Mouse (Mus musculus): Measurements from ENCODE around the gene Rab35.

The Rab35 gene

DNA sequence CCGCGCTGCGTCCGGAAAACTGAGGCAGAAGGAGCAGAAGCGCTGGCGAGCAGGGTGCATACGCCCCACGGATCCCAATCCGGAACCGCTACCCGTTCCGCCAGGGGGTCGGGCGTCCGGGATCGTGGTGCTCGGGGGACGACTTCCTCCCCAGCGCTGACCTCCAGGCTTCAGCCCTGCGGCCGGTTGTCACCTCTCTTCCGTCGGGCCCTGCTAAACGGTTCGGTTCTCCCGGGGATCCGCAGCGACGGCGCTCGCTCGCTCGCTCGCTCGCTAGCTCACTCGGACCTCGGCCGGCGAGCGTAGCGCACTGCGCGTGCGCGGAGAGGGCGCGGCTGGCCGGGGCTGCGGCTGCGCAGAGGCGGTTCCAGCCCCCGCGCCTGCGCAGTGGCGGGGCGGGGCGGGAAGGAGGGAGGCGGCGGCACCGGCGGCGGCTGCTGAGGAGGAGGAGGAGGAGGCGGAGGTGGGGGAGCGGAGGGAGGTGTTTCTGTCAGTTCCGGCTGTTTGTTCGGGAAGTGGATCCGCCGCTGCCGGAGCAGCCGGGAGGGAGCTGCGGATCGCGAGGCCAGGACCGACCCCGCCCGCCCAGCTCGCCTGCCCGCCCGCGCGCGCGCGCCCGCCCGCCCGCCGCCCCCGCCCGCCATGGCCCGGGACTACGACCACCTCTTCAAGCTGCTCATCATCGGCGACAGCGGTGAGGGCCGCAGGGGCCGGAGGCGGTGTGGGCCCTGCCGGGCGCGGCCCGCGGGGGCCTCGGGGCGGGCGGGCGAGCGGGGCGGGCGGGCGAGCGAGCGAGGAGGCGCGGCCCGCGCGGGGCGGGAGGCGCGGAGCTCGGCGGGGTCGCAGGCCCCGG, at the start of gene Rab35:
Rab35 (plus strand) TSS at position 404 of the 853 bp plus-strand sequence.
- DNase-seq (ENCODE audit: extremely low read depth, low read depth, low spot score): no peak

DNA sequence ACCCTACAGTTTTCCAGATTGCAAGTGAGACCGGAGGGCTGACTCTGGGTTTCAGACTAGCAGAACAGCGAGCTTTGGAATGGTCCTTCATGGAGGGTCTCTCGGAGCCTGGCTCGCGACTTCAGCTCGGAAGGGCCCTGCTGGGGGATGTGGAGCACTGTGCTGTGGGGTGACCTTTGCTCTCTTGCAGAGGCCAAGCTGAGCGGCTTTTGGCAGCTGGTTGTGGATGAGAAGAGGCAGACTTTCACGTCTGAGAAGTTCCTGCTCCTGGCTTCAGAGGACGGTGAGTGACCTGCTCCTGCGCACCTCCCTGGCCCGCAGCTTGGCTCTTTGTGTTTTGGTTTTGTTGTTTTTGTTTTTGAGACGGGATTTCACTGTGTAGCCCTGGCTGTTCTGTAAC, 46.1 kb upstream of the Rab35 start:
- DNase-seq (ENCODE audit: extremely low read depth, low read depth, low spot score): no peak

DNA sequence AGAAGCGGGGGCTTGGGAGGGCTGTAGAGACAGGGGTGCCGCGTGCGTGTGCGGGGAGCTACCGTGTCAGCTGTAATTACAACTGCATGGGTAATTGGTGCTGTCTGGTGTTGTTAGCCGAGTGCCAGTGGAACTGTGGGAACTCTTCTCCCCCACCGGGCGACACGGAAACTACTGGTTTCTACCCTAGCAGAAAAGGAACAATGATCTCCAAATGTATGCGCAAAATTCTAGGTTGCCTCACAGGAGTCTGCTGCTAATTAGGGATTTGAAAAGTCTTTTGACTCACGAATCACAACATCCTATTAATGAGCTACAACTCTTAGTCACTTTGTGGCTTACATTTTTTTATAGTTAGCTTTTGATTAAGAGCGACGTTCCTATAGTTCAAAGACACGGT, 45.5 kb upstream of the Rab35 start:
- no peak for DNase-seq (ENCODE audit: extremely low read depth, low read depth, low spot score)

DNA sequence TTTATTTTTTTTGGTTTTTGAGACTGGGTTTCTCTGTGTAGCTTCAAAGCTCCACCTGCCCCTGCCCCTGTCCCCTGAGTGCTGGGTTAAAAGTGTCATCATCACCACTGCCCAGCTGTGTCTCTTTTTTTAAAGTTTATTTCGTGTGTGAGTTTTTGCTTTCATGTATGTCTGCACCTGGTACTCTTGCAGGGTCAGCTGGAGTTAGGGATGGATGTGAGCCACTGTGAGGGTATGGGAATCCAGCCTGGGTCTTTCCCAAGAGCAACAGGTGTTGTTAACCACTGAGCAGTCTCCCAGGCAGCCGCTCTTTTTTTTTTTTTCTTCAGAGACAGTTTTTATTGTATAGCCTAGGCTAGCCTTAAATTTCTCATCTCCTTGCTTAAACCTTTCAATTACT, 44.9 kb upstream of the Rab35 start:
- no peak for DNase-seq (ENCODE audit: extremely low read depth, low read depth, low spot score)

DNA sequence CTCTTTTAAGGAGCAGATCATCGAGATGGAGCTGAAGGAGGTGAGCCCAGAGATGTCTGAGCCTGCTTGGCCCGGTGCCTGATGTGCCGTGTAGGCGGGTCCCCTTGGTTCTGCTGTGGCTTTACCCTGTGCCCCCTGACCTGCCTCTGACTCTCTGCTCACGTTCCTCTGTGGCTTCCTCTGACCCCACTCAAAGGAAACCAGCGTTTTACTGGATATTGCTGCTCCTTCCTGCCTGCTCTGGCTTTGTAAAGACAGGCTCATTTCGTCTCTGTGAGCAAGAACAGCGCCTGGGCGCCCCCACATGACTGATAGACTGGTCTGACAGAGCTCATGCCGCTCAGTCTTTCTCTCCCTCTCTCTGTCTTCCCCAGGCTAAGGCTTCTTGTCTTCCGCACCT, 40.7 kb upstream of the Rab35 start:
- DNase-seq (ENCODE audit: extremely low read depth, low read depth, low spot score): no peak

DNA sequence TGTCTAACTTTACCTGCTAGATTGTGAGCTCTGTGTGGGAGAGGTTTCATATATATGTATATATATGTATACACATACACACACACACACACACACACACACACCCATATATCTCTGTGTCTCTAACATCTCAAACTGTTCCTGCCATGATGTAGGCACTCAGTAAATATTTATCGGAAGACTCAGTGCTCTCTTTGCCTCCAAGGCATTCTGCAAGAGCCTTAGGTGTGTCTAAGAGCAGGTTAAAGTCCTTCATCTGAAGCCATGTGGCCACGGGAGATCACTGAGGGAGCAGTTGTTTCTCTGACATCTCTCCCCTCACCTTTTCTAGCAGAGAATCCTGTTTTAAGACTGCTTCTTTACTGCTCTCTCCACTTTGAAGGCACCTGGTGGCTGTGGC, 40.2 kb upstream of the Rab35 start:
- no peak for DNase-seq (ENCODE audit: extremely low read depth, low read depth, low spot score)

DNA sequence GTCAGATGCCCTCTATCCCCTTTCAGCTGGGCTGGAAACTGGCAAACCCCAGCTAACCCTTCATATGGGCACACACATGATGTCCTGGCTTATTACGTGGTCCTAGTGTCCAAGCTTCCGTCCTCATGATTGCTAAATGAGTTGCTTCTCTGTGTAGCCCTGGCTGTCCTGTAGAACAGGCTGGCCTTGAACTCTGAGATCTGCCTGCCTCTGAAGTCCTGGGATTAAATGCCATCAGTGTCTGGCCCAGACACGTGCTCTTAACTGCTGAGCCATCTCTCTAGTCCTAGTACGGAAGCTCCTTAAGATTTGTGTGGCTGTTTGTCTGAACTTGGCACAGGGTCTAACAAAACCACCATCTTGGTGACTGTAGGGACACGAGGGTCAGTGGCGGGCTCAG, 28.1 kb upstream of the Rab35 start:
- no peak for DNase-seq (ENCODE audit: extremely low read depth, low read depth, low spot score)

DNA sequence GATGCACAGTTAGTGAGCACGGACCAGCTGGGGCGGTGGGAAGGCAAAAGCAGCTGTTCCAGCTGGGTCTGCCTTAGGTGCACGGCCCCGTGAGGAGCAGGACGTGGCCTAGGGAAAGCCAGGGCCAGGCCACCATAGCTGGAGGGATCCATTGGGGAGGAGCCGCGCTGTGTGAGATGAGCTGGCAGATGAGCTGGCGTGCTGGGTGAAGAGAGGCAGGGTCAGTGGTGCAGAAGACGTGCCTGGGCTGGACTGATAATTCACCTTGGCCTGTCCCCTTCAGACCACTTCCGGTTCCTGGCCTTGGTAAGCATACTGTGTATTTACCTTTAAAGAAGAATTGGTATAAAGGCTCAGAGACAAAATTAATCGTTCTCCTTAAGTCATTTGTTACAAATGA, 20.1 kb upstream of the Rab35 start:
- DNase-seq (ENCODE audit: extremely low read depth, low read depth, low spot score): no peak

DNA sequence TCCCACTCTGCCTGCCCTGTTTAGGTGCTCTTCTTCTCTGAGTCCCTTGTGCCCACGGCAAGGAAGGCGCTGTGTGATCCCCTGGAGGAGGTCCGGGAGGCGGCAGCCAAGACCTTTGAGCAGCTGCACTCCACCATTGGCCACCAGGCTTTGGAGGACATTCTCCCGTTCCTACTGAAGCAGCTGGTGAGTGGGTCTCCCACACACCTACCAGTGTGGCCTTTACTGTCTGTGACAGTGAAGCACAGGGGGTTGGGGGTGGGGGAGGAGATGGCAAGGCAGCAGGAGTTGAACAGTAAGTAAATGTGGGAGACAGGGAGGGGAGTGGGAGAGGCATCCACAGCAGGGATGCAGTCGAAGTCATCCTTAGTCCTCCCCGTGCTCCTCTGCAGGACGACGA, 18.4 kb upstream of the Rab35 start:
- DNase-seq (ENCODE audit: extremely low read depth, low read depth, low spot score): no peak

DNA sequence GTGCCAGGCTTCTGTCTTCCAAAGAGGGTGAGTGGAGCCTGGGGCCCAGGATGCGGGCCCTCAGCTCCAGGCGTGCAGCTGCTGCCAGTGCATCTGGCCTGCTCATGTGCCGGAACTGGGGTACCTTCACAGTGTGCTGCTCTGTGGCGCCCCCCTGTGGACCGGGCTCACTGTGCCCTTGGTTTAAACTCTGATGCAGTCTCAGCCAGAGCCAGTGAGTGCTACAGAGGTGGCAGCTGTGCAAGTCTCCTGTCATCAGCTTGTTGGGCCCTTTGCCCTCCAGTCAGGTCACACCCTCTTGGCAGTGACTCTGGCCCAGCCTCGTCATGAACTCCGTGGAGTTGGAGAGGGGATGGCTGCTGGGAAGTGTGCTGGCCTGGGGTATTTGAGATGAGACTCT, 16.8 kb upstream of the Rab35 start:
- no peak for DNase-seq (ENCODE audit: extremely low read depth, low read depth, low spot score)

DNA sequence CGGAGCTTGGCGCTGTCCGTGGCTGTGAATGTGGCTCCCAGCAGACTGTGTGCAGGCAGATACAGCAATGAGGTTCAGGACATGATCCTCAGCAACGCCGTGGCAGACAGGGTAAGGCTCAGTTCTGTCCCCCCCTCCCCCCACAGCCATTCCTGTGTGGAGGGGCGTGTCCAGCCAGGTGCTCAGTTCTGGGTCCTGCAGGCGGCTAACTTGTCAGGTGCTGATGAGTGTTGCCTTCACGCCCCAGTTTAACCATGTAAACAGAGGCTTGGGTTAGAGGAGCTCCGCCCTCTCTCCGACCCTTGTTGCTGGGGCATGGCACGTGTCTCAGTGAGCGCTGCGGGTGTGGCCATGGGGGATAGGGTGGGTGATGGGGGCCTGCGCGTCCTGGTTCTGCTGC, 12.0 kb upstream of the Rab35 start:
- DNase-seq (ENCODE audit: extremely low read depth, low read depth, low spot score): no peak

DNA sequence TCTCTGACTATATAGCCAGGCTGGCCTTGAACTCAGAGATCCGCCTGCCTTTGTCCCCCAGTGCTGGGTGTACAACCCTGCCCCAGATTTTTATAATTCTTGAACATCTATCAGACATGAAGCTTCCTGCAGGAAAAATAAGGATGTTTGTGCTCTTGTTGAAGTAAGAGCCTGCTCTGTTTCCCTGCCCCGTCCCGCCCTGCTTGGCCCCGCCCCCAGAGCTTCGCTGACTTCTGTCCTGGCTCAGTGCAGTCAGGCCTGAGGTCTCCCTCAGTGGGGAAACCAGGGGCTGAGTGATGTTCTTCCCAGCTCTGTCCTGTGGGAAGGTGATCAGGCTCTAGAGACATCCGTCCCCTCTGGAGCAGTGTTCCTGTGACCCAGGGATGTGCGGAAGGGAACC, 9.0 kb upstream of the Rab35 start:
- DNase-seq (ENCODE audit: extremely low read depth, low read depth, low spot score): no peak

DNA sequence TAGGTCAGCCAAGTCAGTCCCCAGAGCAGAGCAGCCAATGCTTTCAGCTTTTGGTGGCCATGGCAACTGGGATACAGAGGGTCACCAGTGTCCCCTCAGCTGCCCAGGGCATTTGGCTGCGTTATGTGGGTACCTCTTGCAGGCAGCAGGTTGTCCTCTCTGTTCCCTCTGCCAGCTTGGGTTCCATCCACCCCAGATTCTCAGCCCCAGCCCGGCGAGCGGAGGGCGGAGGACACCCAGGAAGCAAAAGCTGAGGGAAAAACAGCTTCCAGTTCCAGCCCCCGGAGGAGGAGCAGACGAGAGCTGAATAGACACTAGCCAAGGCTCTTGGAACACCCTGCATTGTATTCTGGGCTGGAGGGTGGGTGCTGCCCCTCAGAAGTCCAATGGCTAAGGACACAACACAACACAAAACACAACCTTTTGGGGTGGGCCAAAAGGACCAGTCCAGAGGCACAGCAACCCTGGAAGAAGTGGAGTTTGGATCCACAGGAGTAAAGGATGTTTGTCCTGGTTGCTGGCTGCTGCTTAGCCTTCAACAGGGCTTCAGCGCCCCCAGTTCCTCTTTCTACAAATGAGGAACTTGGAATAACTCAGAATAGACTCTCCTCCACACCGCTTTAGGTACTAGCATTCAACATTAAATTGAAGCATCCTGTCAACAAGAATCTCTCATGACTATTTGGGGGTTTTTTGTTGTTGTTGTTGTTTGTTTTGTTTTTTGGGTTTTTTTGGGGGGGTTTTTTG, 7.8 kb upstream of the Rab35 start:
- DNase-seq (ENCODE audit: extremely low read depth, low read depth, low spot score): no peak

DNA sequence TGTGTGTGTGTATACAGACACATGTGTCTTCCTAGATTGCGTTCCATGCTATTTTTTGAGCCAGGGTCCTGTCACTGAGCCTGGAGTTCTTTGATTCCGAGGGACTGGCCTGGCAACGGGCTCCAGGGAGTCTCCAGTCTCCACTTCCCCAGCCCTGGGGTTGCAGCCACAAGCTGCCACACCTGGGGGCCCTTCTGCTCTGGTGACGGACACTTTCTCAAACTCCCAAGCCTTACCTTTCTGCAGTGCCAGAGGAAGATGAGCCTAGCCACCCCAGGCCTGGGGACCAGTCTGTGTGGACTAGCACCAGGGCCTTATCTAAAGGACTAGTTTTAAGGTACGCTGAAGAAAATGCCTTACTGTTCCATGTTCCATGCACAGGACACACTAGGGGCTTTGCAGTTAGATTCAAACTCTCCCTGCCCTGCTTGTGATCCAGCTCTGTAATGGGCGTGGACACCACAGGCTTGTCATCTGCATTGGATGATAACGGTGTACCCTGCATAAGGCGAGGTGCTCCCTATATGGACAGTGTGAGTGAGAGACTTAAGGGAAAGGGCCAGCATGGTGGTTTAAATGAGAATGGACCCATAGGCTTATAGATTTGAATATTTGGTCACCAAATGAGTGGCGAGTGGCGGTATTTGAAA, 5.3 kb upstream of the Rab35 start:
- DNase-seq (ENCODE audit: extremely low read depth, low read depth, low spot score): no peak

DNA sequence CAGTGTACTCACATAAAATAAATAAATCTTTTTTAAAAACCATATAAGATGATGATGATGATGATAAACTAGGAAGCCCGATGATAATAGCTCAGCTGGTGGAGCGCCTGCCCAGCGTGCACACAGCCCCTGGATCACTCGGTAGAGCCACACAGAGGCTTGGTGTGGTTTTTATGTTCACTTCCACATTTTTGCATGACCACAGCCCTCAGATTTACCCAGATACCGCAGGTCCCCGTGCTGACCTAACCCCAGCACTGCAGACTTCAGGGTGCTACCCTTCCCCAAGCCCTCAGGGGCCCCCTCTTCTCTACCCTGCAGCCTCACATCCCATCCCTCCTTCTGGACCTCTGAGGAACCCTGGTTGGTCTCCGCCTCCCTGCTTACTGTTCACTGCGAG, 3.6 kb upstream of the Rab35 start:
- DNase-seq (ENCODE audit: extremely low read depth, low read depth, low spot score): no peak

DNA sequence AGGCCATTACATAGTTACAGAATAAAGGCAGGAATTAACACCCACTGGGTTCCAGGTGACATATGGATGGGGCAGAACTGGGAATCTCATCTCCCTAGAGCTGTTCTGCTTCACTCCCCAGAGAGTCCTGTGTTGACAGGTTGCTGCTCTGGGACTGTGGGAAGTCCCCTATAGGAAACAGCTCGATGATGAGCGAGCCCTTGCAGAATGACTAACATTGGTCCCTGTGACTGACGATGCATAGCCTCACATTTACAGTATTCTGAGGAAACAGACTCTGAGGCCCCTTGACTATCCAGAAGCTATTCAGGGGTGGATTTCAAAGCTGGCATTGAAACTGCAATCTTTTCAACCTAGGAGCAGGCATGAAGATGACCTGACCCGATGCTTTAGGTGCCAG, 2.0 kb upstream of the Rab35 start:
- DNase-seq (ENCODE audit: extremely low read depth, low read depth, low spot score): no peak

DNA sequence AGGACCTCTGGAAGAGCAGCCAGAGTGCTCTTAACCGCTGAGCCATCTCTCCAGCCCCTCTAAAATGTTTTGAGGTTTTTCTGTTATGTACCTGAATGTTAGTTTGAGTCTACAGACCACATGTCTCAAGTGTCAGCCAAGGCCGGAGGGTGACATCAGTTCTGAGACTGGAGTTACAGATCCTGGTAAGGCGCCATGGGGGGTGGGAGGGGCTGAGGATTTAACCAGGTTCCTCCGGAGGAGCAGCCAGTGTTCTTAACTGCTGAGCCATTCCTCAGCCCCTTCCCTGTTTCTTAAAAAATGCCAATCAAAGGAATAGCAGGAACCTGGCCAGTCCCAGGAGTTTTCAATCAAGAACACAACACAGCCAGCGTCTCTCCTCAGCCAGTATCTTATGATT, 1.4 kb upstream of the Rab35 start:
- no peak for DNase-seq (ENCODE audit: extremely low read depth, low read depth, low spot score)

DNA sequence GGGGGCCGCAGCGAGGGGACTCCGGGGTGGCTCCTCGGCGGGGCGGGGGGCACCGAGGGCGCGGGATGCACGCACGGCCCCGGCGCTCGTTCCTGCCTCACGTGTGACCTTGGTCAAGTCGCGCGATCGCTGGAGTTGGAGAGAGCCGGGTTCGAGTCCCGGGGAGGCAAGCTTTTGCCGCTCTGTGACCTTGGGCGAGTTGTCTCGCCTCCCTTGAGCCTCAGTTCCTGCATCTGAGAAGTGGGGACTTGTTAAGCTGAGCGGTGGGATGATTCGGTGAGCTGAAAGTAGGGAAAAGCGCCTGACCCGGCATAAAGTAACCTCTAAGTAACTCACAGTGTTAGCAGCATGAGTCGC, 628 bp downstream of the Rab35 start:
- DNase-seq (ENCODE audit: extremely low read depth, low read depth, low spot score): no peak

DNA sequence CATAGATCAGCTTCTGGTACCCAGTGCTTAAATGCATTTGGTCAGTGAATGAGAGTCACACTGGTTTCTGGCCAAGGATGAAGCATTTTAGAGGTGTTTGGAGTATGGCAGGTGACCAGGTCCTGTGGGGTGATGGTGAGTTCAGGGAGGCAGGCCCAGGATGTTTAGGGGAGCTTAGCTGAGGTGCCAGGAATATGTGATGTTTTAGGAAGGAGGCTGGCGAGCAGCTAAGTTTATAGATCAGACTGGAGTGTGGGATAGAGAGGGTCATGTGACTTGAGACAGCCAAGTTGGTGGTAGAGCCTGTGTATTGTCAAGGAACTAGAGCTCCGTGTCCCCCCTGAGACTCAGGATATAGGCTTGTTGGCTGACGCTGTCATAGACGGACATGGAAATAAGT, 1.4 kb downstream of the Rab35 start:
- DNase-seq (ENCODE audit: extremely low read depth, low read depth, low spot score): no peak

DNA sequence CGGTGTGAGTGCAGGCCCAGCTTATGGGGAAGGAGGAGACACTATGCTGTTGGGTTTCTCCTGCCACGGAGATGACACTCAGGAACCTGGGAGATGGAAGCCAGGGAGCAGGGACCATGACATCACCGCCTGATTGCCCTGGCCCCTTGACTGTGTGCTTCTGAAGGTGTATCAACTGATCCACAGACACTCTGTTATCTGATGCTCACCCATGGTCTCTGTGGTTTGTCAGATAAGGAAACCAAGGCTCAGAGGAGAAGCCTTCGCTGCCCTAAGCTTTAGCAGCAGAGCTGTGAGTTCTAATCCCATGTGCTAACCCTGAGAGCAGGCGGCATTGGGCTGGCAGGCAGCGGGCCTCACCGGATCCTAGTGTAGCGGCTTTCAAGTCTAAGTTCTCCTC, 2.3 kb downstream of the Rab35 start:
- DNase-seq (ENCODE audit: extremely low read depth, low read depth, low spot score): no peak

DNA sequence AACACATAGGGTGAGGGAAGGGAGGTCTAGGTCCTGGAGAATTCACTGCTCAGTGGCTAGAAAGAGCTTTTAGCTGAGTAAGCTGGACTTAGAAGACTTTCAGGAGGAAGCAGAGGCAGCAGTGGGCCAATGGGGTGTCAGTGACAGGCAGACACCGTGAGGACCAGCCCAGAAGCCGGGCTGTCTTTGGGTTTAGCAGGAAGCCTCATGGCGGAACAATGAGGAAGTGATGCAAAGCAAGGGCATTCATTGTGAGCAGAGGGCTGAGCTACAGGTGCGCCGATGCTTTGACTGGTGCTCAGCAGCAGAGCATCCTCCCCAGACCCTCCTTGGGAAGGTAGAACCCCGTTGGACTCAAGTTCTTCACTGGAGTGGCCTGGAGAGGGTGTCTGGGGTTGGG, 3.8 kb downstream of the Rab35 start:
- no peak for DNase-seq (ENCODE audit: extremely low read depth, low read depth, low spot score)

DNA sequence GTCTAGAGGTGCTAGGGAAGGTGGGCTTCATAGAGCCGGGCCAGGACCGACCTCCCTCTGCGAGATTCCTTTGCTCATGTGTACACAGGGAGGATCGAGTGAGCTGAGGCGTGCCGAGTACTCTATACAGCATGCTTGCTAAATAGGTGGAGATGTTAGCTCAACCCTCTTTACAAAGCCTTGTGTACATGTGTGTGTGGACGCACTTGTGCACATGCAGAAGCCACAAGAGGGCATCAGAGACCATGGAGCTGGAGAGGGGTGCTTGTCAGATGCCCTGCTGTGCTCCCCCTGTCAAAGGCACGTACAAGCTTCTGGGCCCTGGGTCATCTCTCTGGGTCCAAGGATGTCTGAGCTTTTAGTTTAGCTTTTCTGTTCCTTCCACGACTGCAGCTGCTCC, 12.5 kb downstream of the Rab35 start:
- DNase-seq (ENCODE audit: extremely low read depth, low read depth, low spot score): no peak
